Mouse (Mus musculus): ENCODE data around the gene Mt1. TPM values are rescaled to one million over a fixed set of nuclear protein-coding genes. Genes with fewer than 3 reads are reported as not detected.

Gene Mt1
- polyA plus RNA-seq, 1 experiment from 2014 or later = 57.4 TPM

- WGBS = 64% methylated on average over 13 of the region's 13 CpGs
- H3K4me3 ChIP-seq (ENCODE audit: low read depth, low read length) = no peak overlapping the region
- ATAC-seq (ENCODE audit: insufficient read depth) (no peak), DNase-seq (no peak)
- no peak overlapping the region for H3K27ac ChIP-seq (ENCODE audit: low read depth)
- no peak overlapping the region for H3K9ac ChIP-seq
- peaks cover 1% of the 10 kb centered on the region; the same call in 1 of the 2 replicates for H3K4me1 ChIP-seq (ENCODE audit: insufficient read depth)
- no peak for TF ChIP-seq CTCF (IDR thresholded peaks at IDR 0.05; ENCODE audit: low read depth)
- no peaks in the 10 kb centered on the region for H3K36me3 ChIP-seq (ENCODE audit: insufficient read depth)
- no peaks in the 10 kb centered on the region for H3K9me3 ChIP-seq (ENCODE audit: low read depth, low read length)
- no peak overlapping the region for H3K4me2 ChIP-seq
- peaks cover 23% of the 10 kb centered on the region for H3K27me3 ChIP-seq (ENCODE audit: insufficient read depth, low read length)
Measured at GRCm38 (mm10) chr8:94189275-94190031, 10.6 kb downstream of the Mt1 start.

- TF ChIP-seq CTCF (IDR thresholded peaks at IDR 0.05; ENCODE audit: low read depth) = no peak
- Histone ChIP-seq H3K36me3 (ENCODE audit: insufficient read depth) (no peaks in the 10 kb centered on the region), H3K4me2 (peak overlapping the region; percentile 62), H3K27ac (ENCODE audit: low read depth) (no peak overlapping the region), H3K9ac (no peak overlapping the region), H3K4me3 (ENCODE audit: low read depth, low read length) (peak overlapping the region; percentile 16), H3K9me3 (ENCODE audit: low read depth, low read length) (no peaks in the 10 kb centered on the region), H3K27me3 (ENCODE audit: insufficient read depth, low read length) (peaks cover 12% of the 10 kb centered on the region), H3K4me1 (ENCODE audit: insufficient read depth) (no peaks in the 10 kb centered on the region; the same call in 1 of the 2 replicates)
- ATAC-seq (ENCODE audit: insufficient read depth) (peak; percentile 45; the same call in 1 of the 2 replicates), DNase-seq (peak; percentile 83)
- 17% methylated on average over 21 of the region's 21 CpGs for WGBS
Measured at GRCm38 (mm10) chr8:94191101-94191691, 12.3 kb downstream of the Mt1 start.

- no peak overlapping the region for H3K4me2 ChIP-seq
- TF ChIP-seq CTCF (IDR thresholded peaks at IDR 0.05; ENCODE audit: low read depth) = no peak
- no peak overlapping the region for H3K27ac ChIP-seq (ENCODE audit: low read depth)
- no peak overlapping the region for H3K4me3 ChIP-seq (ENCODE audit: low read depth, low read length)
- H3K4me1 ChIP-seq (ENCODE audit: insufficient read depth) = no peaks in the 10 kb centered on the region; the same call in 1 of the 2 replicates
- no peak overlapping the region for H3K9ac ChIP-seq
- 48% methylated on average over 1 of the region's 1 CpGs for WGBS
- no peaks in the 10 kb centered on the region for H3K9me3 ChIP-seq (ENCODE audit: low read depth, low read length)
- no peaks in the 10 kb centered on the region for H3K36me3 ChIP-seq (ENCODE audit: insufficient read depth)
- DNase-seq = no peak
- ATAC-seq (ENCODE audit: insufficient read depth) = no peak
- H3K27me3 ChIP-seq (ENCODE audit: insufficient read depth, low read length) = no peaks in the 10 kb centered on the region; the same call in 1 of the 2 replicates
Measured at GRCm38 (mm10) chr8:94192926-94193325, 14.0 kb downstream of the Mt1 start.

DNA sequence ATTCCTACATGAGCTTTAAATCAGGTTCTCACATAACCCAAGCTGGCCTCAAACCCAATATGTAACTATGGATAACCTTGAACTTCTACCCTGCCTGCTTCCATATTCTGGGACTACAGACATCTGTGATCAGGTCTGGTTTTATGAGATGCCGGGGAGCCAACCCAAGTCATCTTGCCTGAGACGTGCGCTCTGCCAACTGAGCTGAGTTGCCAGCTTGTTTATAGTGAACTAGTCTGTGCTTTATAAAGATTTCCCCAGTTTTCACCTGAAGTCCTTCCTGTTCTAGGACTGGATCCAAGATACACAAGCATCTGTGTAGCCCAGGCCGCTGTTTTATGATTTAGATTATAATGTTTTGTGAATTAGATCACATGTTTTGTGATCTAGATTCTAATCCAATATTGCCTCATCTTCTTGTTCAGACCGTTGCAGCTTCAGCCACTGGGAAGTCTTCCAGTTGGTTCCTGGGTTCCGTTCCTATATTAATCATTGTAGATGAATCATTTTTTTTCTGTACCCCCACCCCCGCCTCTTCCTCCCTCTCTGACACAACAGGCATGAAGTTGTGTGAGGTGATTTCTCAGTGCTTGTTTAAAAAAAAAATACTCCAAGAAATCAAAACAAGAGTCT is 15.8 kb downstream of the Mt1 start:
- no peaks in the 10 kb centered on the region; the same call in 1 of the 2 replicates for H3K4me1 ChIP-seq (ENCODE audit: insufficient read depth)
- no peak overlapping the region for H3K4me2 ChIP-seq
- no peak overlapping the region for H3K27ac ChIP-seq (ENCODE audit: low read depth)
- DNase-seq (no peak), ATAC-seq (ENCODE audit: insufficient read depth) (no peak)
- H3K36me3 ChIP-seq (ENCODE audit: insufficient read depth) = no peaks in the 10 kb centered on the region
- H3K9me3 ChIP-seq (ENCODE audit: low read depth, low read length) = no peaks in the 10 kb centered on the region
- H3K9ac ChIP-seq = no peak overlapping the region
- no peak overlapping the region for H3K4me3 ChIP-seq (ENCODE audit: low read depth, low read length)
- TF ChIP-seq CTCF (IDR thresholded peaks at IDR 0.05; ENCODE audit: low read depth) = no peak
- H3K27me3 ChIP-seq (ENCODE audit: insufficient read depth, low read length) = no peaks in the 10 kb centered on the region
- 81% methylated on average over 7 of the region's 7 CpGs for WGBS

GRCm38 (mm10) chr8:94199202-94199869 is 20.5 kb downstream of the Mt1 start:
- ATAC-seq (ENCODE audit: insufficient read depth) = peak; percentile 52; the same call in 1 of the 2 replicates
- WGBS = 41% methylated on average over 10 of the region's 10 CpGs
- H3K4me2 ChIP-seq = no peak overlapping the region; the same call in 1 of the 2 replicates

GRCm38 (mm10) chr8:94204043-94204442 is 25.2 kb downstream of the Mt1 start:
- Histone ChIP-seq H3K4me2 (no peak overlapping the region), H3K36me3 (ENCODE audit: insufficient read depth) (no peaks in the 10 kb centered on the region), H3K27me3 (ENCODE audit: insufficient read depth, low read length) (no peaks in the 10 kb centered on the region), H3K9me3 (ENCODE audit: low read depth, low read length) (no peaks in the 10 kb centered on the region), H3K4me3 (ENCODE audit: low read depth, low read length) (no peak overlapping the region), H3K9ac (no peak overlapping the region), H3K4me1 (ENCODE audit: insufficient read depth) (no peaks in the 10 kb centered on the region), H3K27ac (ENCODE audit: low read depth) (peak overlapping the region; percentile 70)
- 55% methylated on average over 3 of the region's 3 CpGs for WGBS
- no peak for TF ChIP-seq CTCF (IDR thresholded peaks at IDR 0.05; ENCODE audit: low read depth)
- ATAC-seq (ENCODE audit: insufficient read depth) (no peak), DNase-seq (peak; percentile 27)

More at GRCm38 (mm10) chr8:94199202-94199869, 20.5 kb downstream of the Mt1 start:
- H3K4me3 ChIP-seq (ENCODE audit: low read depth, low read length) = no peak overlapping the region
- no peaks in the 10 kb centered on the region for H3K4me1 ChIP-seq (ENCODE audit: insufficient read depth)
- peak; percentile 89 for TF ChIP-seq CTCF (IDR thresholded peaks at IDR 0.05; ENCODE audit: low read depth)
- H3K27me3 ChIP-seq (ENCODE audit: insufficient read depth, low read length) = no peaks in the 10 kb centered on the region
- no peak overlapping the region for H3K27ac ChIP-seq (ENCODE audit: low read depth)
- H3K9me3 ChIP-seq (ENCODE audit: low read depth, low read length) = no peaks in the 10 kb centered on the region
- H3K36me3 ChIP-seq (ENCODE audit: insufficient read depth) = no peaks in the 10 kb centered on the region
- H3K9ac ChIP-seq = no peak overlapping the region
- DNase-seq = peak; percentile 94
